Mouse (Mus musculus) heart, adult 2 months (tissue): Measurements from ENCODE around the gene Vps35l. TPM values are rescaled to one million over a fixed set of nuclear protein-coding genes. Genes with fewer than 3 reads are reported as not detected.

Experiments used
- DNase-seq, 2 experiments: peaks; one replicate each; pipeline ENCODE4 v3.0.0; 2021
- H3K27ac ChIP-seq: fragments of 200-600 bp; 2 replicates; pipeline ENCODE4 v1.8.1; 2022
- H3K27me3 ChIP-seq: fragments of 200-500 bp; 2 replicates; pipeline ENCODE4 v1.6.1; 2012; ENCODE audit warnings: mild to moderate bottlenecking, low read length, inconsistent platforms, mixed read lengths; ENCODE audit not compliant: control insufficient read depth, insufficient read depth
- H3K36me3 ChIP-seq: fragments of 200-500 bp; 2 replicates; pipeline ENCODE4 v1.6.1; 2012; ENCODE audit warnings: low read length, inconsistent platforms; ENCODE audit not compliant: control insufficient read depth, insufficient read depth
- H3K4me1 ChIP-seq: fragments of 200-500 bp; 2 replicates; pipeline ENCODE4 v1.6.1; 2011; ENCODE audit warnings: low read length; ENCODE audit not compliant: control insufficient read depth, insufficient read depth
- H3K4me3 ChIP-seq: fragments of 200-600 bp; 2 replicates; pipeline ENCODE4 v1.8.1; 2022
- H3K79me2 ChIP-seq: fragments of 200-500 bp; replicated peaks from 2 replicates; pipeline ENCODE4 v1.6.1; 2012; ENCODE audit warnings: mild to moderate bottlenecking, inconsistent platforms, low read length, moderate library complexity, mixed read lengths; ENCODE audit not compliant: control insufficient read depth, insufficient read depth
- H3K9ac ChIP-seq: fragments of 200-500 bp; 2 replicates; pipeline ENCODE4 v1.6.1; 2012; ENCODE audit warnings: low read depth, mild to moderate bottlenecking, control low read depth, inconsistent platforms, low read length, mixed read lengths
- CTCF ChIP-seq: fragments of 200-600 bp; IDR thresholded peaks from 2 replicates; pipeline ENCODE4 v1.8.1; 2022; ENCODE audit warnings: antibody characterized with exemption, mild to moderate bottlenecking, moderate library complexity
- EP300 ChIP-seq: fragments of 200-500 bp; IDR thresholded peaks from 2 replicates; pipeline ENCODE4 v1.6.1; 2011; ENCODE audit warnings: low read depth, low read length, control low read depth; ENCODE audit not compliant: insufficient read depth
- POLR2A ChIP-seq: fragments of 200-500 bp; IDR thresholded peaks from 2 replicates; pipeline ENCODE4 v1.6.1; 2011; ENCODE audit warnings: mild to moderate bottlenecking, low read depth, low read length, control low read depth; ENCODE audit not compliant: insufficient read depth
- WGBS: fragments of 180-500 bp; shearing (Covaris S2); methylation state at CpG from one replicate; pipeline ENCODE4 v1.1.7; 2018; 5-methylcytosine and 5-hydroxymethylcytosine counted together
- intact Hi-C: fragments of 180-260 bp; cut with DNase I; formaldehyde crosslinking; loops from one replicate; pipeline ENCODE4 v1.15.1; 2025
- long read RNA-seq: library from polyadenylated mRNA; stranded (forward); transcript quantifications from one replicate; pipeline ENCODE4 v2.0.0, GENCODE M21; 2021
- polyA plus RNA-seq: library from polyadenylated mRNA; depleted of rRNA; stranded (reverse); fragments of >200 nt; gene quantifications from 2 replicates; pipeline ENCODE4 v1.2.3, GENCODE M21; 2012; rRNA removed
- total RNA-seq, 2 experiments: library from RNA; stranded (reverse); gene quantifications; 2 replicates each; pipeline ENCODE4 v1.2.3; 2021

The Vps35l gene
- total RNA-seq (10 to 100 TPM; 21.0 to 21.7 TPM), polyA plus RNA-seq (26.5 and 30.2 TPM in 2 replicates)
- long read RNA-seq, full-length matches to known transcripts, result 33 of 40 reads
- long read RNA-seq, partial matches to known transcripts, result 2 of 40 reads
- long read RNA-seq, other reads (novel, unspliced or antisense), result 5 of 40 reads

- Histone ChIP-seq H3K27ac (peak within 1 kb of the TSS; percentile 84), H3K79me2 (no peaks in the 10 kb centered on the region), H3K4me1 (peaks cover 6% of the 10 kb centered on the region), H3K27me3 (no peaks in the 10 kb centered on the region), H3K36me3 (no peaks in the 10 kb centered on the region), H3K9ac (peak within 1 kb of the TSS; percentile 68), H3K4me3 (peak within 1 kb of the TSS; percentile 68)
- TF ChIP-seq POLR2A, result no peak
- TF ChIP-seq EP300, result 0 out of 2 replicates have a peak, but pooled peaks have one; percentile 22
- peak; percentile 73 for TF ChIP-seq CTCF
- DNase-seq, result peak; percentile 77 to 81
- WGBS, result 3% methylated on average over 16 of the region's 16 CpGs
- intact Hi-C loops, result loop anchor here (1.0 to 2.0 kb wide), 2 partner anchors 27 to 256 kb away; partner anchors contain the start of gene Ccp110
Observed at GRCm38 (mm10) chr7:118739975-118740531, at the start of gene Vps35l. TSS of gene Vps35l (plus strand) at chr7:118740226.

GRCm38 (mm10) chr7:118691287-118691686, 48.7 kb upstream of the Vps35l start:
- Histone ChIP-seq H3K79me2 (no peaks in the 10 kb centered on the region), H3K9ac (no peak overlapping the region), H3K4me3 (no peak overlapping the region), H3K27me3 (no peaks in the 10 kb centered on the region), H3K27ac (no peak overlapping the region), H3K4me1 (no peaks in the 10 kb centered on the region), H3K36me3 (no peaks in the 10 kb centered on the region)
- DNase-seq, result no peak
- TF ChIP-seq POLR2A (no peak), EP300 (no peak), CTCF (no peak)
- intact Hi-C loops, result no loop called here
- WGBS, result 90% methylated on average over 2 of the region's 2 CpGs

- no peak for TF ChIP-seq POLR2A
- whole genome bisulfite sequencing, result 95% methylated on average over 6 of the region's 6 CpGs
Observed at GRCm38 (mm10) chr7:118696146-118696545, 43.9 kb upstream of the Vps35l start.

GRCm38 (mm10) chr7:118697168-118697567, 42.9 kb upstream of the Vps35l start:
- no peak overlapping the region for H3K27ac ChIP-seq
- H3K9ac ChIP-seq, result no peak overlapping the region
- no peaks in the 10 kb centered on the region for H3K4me1 ChIP-seq
- H3K27me3 ChIP-seq, result no peaks in the 10 kb centered on the region
- 0 out of 2 replicates have a peak, but pooled peaks cover 2% of the 10 kb centered on the region for H3K79me2 ChIP-seq
- H3K4me3 ChIP-seq, result no peak overlapping the region
- WGBS, result 45% methylated on average over 4 of the region's 4 CpGs
- no peaks in the 10 kb centered on the region; the same call in 1 of the 2 replicates for H3K36me3 ChIP-seq
- DNase-seq, result no peak
- intact Hi-C loops, result no loop called here
- TF ChIP-seq POLR2A, result no peak

More at GRCm38 (mm10) chr7:118696146-118696545, 43.9 kb upstream of the Vps35l start:
- no peaks in the 10 kb centered on the region for H3K79me2 ChIP-seq
- no peak overlapping the region for H3K27ac ChIP-seq
- H3K9ac ChIP-seq, result no peak overlapping the region
- DNase-seq, result no peak
- intact Hi-C loops, result no loop called here
- H3K27me3 ChIP-seq, result no peaks in the 10 kb centered on the region
- no peaks in the 10 kb centered on the region for H3K4me1 ChIP-seq
- no peak overlapping the region for H3K4me3 ChIP-seq
- no peaks in the 10 kb centered on the region; the same call in 1 of the 2 replicates for H3K36me3 ChIP-seq

- no peaks in the 10 kb centered on the region; the same call in 1 of the 2 replicates for H3K36me3 ChIP-seq
- TF ChIP-seq EP300, result no peak
- TF ChIP-seq CTCF, result no peak
- TF ChIP-seq POLR2A, result no peak
- 84% methylated on average over 9 of the region's 9 CpGs for WGBS
Observed at GRCm38 (mm10) chr7:118698882-118699281, 41.1 kb upstream of the Vps35l start.

GRCm38 (mm10) chr7:118703144-118703561, 36.9 kb upstream of the Vps35l start:
- Histone ChIP-seq H3K27ac (no peak overlapping the region), H3K9ac (no peak overlapping the region), H3K4me3 (no peak overlapping the region), H3K27me3 (no peaks in the 10 kb centered on the region), H3K79me2 (peaks cover 2% of the 10 kb centered on the region; the same call in 1 of the 2 replicates), H3K36me3 (peaks cover 5% of the 10 kb centered on the region; the same call in 1 of the 2 replicates), H3K4me1 (no peaks in the 10 kb centered on the region; the same call in 1 of the 2 replicates)
- 67% methylated on average over 15 of the region's 15 CpGs for WGBS
- TF ChIP-seq EP300, result no peak
- TF ChIP-seq CTCF, result no peak
- no peak for TF ChIP-seq POLR2A
- intact Hi-C loops, result no loop called here
- peak in 1 of 2 experiments; percentile 13 for DNase-seq

More at GRCm38 (mm10) chr7:118698882-118699281, 41.1 kb upstream of the Vps35l start:
- intact Hi-C loops, result no loop called here
- H3K27me3 ChIP-seq, result no peaks in the 10 kb centered on the region
- DNase-seq, result no peak
- H3K4me1 ChIP-seq, result no peaks in the 10 kb centered on the region
- H3K4me3 ChIP-seq, result no peak overlapping the region
- H3K27ac ChIP-seq, result no peak overlapping the region
- H3K79me2 ChIP-seq, result 0 out of 2 replicates have a peak, but pooled peaks cover 2% of the 10 kb centered on the region
- no peak overlapping the region for H3K9ac ChIP-seq
